Mouse (Mus musculus) liver, embryonic 14.5 days (tissue): ENCODE data around the gene Lkaaear1. TPM values are rescaled to one million over a fixed set of nuclear protein-coding genes. Genes with fewer than 3 reads are reported as not detected.

Experiments
- ATAC-seq: fragments of 200-750 bp; cut with Nextera tagmentation; 2 replicates; pipeline ENCODE4 v1.8.0; 2017; ENCODE audit warnings: moderate number of reproducible peaks, mild to moderate bottlenecking, moderate library complexity; ENCODE audit not compliant: insufficient read depth
- DNase-seq, 3 experiments: peaks; one replicate each; pipeline ENCODE4 v3.0.0-alpha.2; 2012 to 2013; ENCODE audit warnings: low read depth in 3 of 3, low spot score in 3 of 3
- H3K27ac ChIP-seq: fragments of 300-500 bp; sonication (generic); 2 replicates; pipeline ENCODE4 v1.5.1; 2014; ENCODE audit warnings: moderate library complexity, mild to moderate bottlenecking, control low read depth, inconsistent platforms
- H3K27me3 ChIP-seq: fragments of 300-500 bp; sonication (generic); 2 replicates; pipeline ENCODE4 v1.6.1; 2014; ENCODE audit warnings: mild to moderate bottlenecking, low read length, moderate library complexity; ENCODE audit not compliant: control insufficient read depth, insufficient read depth
- H3K36me3 ChIP-seq: fragments of 300-500 bp; sonication (generic); replicated peaks from 2 replicates; pipeline ENCODE4 v1.6.1; 2014; ENCODE audit warnings: low read depth; ENCODE audit not compliant: control insufficient read depth, insufficient read depth
- H3K4me1 ChIP-seq, 2 experiments: fragments of 200-500 bp in 1 of 2; fragments of 300-500 bp in 1 of 2; sonication (generic) in 1 of 2; replicated peaks; 2 replicates each; pipeline ENCODE4 v1.6.1; 2012 to 2014; ENCODE audit warnings: antibody characterized with exemption in 1 of 2, inconsistent platforms in 1 of 2, low read length in 1 of 2; ENCODE audit not compliant: control insufficient read depth in 2 of 2, insufficient read depth in 2 of 2
- H3K4me2 ChIP-seq: fragments of 300-500 bp; sonication (generic); 2 replicates; pipeline ENCODE4 v1.6.1; 2014; ENCODE audit warnings: low read depth, mild to moderate bottlenecking, control low read depth, moderate library complexity
- H3K4me3 ChIP-seq, 2 experiments: fragments of 200-500 bp in 1 of 2; fragments of 300-500 bp in 1 of 2; sonication (generic) in 1 of 2; 2 replicates each; pipeline ENCODE4 v1.5.1; 2012 to 2014; ENCODE audit warnings: low read depth in 2 of 2, low read length in 2 of 2, mild to moderate bottlenecking in 2 of 2, control low read depth in 1 of 2, inconsistent platforms in 1 of 2, moderate library complexity in 1 of 2; ENCODE audit not compliant: insufficient read depth in 1 of 2
- H3K9ac ChIP-seq: fragments of 300-500 bp; sonication (generic); replicated peaks from 2 replicates; pipeline ENCODE4 v1.6.1; 2014; ENCODE audit warnings: mild to moderate bottlenecking, control low read depth, moderate library complexity
- H3K9me3 ChIP-seq: fragments of 300-500 bp; sonication (generic); 2 replicates; pipeline ENCODE4 v1.6.1; 2016; ENCODE audit warnings: low read length, mixed read lengths; ENCODE audit not compliant: control insufficient read depth
- CTCF ChIP-seq: IDR thresholded peaks from 2 replicates; pipeline ENCODE4 v1.5.1; 2016; ENCODE audit warnings: antibody characterized with exemption, low read depth, control low read depth
- EP300 ChIP-seq: IDR thresholded peaks from 2 replicates; pipeline ENCODE4 v1.6.1; 2016; ENCODE audit warnings: antibody characterized with exemption, low read depth
- WGBS: fragments of 180-500 bp; shearing (Covaris S2); extraction: QIAGEN DNeasy Blood & Tissue Kit; methylation state at CpG from one replicate; pipeline ENCODE4 v1.1.7; 2014; ENCODE audit not compliant: insufficient replicate concordance; 5-methylcytosine and 5-hydroxymethylcytosine counted together
- polyA plus RNA-seq, 2 experiments: library from polyadenylated mRNA; depleted of rRNA in 1 of 2; stranded (reverse) in 1 of 2; unstranded in 1 of 2; fragments of >200 nt; fragmentation: Nextera tagmentation in 1 of 2; extraction: Ambion mirVana in 1 of 2; gene quantifications; 2 replicates each; pipeline versions ENCODE4 v1.2.1 to v1.2.3; 2012 to 2014

The Lkaaear1 gene
- polyA plus RNA-seq, 2 experiments = not detected

DNA sequence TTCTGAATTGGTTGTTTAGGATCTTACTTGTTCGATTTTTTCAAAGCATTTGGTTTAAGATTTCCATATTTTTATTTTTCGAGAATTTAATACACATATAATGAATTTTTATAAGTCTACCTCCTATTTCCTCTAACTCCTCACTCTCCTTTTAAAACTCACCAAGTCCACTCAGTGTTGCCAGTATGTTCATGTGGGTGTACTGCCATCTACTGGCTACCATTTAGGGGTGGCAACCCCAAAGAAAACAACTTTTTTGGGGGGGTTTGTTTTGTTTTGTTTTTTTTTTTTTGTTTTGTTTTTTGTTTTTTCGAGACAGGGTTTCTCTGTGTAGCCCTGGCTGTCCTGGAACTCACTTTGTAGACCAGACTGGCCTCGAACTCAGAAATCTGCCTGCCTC is 8.4 kb upstream of the Lkaaear1 start:
- Histone ChIP-seq H3K9me3 (no peaks in the 10 kb centered on the region), H3K4me2 (no peak overlapping the region), H3K27ac (no peak overlapping the region), H3K4me3 (no peak overlapping the region), H3K9ac (no peak overlapping the region), H3K27me3 (no peaks in the 10 kb centered on the region), H3K4me1 (no peaks in the 10 kb centered on the region), H3K36me3 (no peaks in the 10 kb centered on the region)
- no peak for DNase-seq
- WGBS = 21% methylated on average over 4 of the region's 4 CpGs
- TF ChIP-seq CTCF = peak; percentile 41; the same call in 1 of the 2 replicates
- TF ChIP-seq EP300 = no peak
- ATAC-seq = no peak

GRCm38 (mm10) chr2:181696801-181697420 is 1.3 kb downstream of the Lkaaear1 start:
- no peak overlapping the region for H3K9ac ChIP-seq
- no peak overlapping the region for H3K4me3 ChIP-seq
- 66% methylated on average over 33 of the region's 33 CpGs for WGBS
- no peak for DNase-seq
- ATAC-seq = no peak
- H3K27ac ChIP-seq = no peak overlapping the region
- H3K4me2 ChIP-seq = no peak overlapping the region
- H3K4me1 ChIP-seq = peaks cover 0 to 3% of the 10 kb centered on the region in 2 experiments; a peak in 2 of 4 replicates
- H3K27me3 ChIP-seq = no peaks in the 10 kb centered on the region; the same call in 1 of the 2 replicates
- no peaks in the 10 kb centered on the region for H3K9me3 ChIP-seq
- no peaks in the 10 kb centered on the region for H3K36me3 ChIP-seq
- no peak for TF ChIP-seq EP300
- no peak for TF ChIP-seq CTCF

GRCm38 (mm10) chr2:181695776-181696175 is 2.5 kb downstream of the Lkaaear1 start:
- ATAC-seq = no peak

DNA sequence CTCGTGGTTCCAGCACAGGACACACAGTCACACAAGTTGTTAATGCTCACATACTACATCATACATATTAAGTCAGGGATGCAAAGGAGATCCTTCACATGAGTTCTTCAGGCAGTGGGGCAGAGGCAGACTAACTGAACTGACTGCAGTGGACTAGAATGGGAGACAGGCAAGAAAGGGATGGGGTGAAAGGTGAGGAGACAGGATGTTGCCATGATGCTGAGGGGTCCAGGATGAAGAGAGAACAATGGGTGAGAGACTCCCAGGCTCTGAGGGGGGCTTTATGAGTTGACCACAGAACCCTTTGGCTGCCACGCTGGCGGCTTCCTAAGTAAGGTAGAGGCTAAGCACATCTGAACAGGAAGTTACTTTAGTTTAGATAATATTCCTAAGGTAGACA is 3.7 kb downstream of the Lkaaear1 start:
- Histone ChIP-seq H3K9me3 (no peaks in the 10 kb centered on the region), H3K27ac (no peak overlapping the region), H3K4me3 (no peak overlapping the region), H3K36me3 (no peaks in the 10 kb centered on the region), H3K9ac (no peak overlapping the region), H3K27me3 (no peaks in the 10 kb centered on the region; the same call in 1 of the 2 replicates), H3K4me2 (no peak overlapping the region), H3K4me1 (peaks cover 0 to 3% of the 10 kb centered on the region in 2 experiments; a peak in 2 of 4 replicates)
- ATAC-seq = no peak
- no peak for DNase-seq
- WGBS = 57% methylated on average over 3 of the region's 3 CpGs
- TF ChIP-seq CTCF (no peak), EP300 (no peak)

More at GRCm38 (mm10) chr2:181695776-181696175, 2.5 kb downstream of the Lkaaear1 start:
- Histone ChIP-seq H3K27ac (no peak overlapping the region), H3K4me1 (peaks cover 0 to 3% of the 10 kb centered on the region in 2 experiments; a peak in 2 of 4 replicates), H3K9me3 (no peaks in the 10 kb centered on the region), H3K27me3 (no peaks in the 10 kb centered on the region; the same call in 1 of the 2 replicates), H3K9ac (no peak overlapping the region), H3K4me2 (no peak overlapping the region), H3K36me3 (no peaks in the 10 kb centered on the region), H3K4me3 (no peak overlapping the region)
- no peak for TF ChIP-seq CTCF
- no peak for TF ChIP-seq EP300
- WGBS = 70% methylated on average over 1 of the region's 1 CpGs
- no peak for DNase-seq
